Mouse (Mus musculus): ENCODE results near the gene Cldn24.

GRCm38 (mm10) chr8:47826911-47827310 lies 5.0 kb downstream of the Cldn24 start:
- TF ChIP-seq CTCF (IDR thresholded peaks at IDR 0.05; ENCODE audit: insufficient read depth, low read depth, low read length) (no peak), POLR2A (IDR thresholded peaks at IDR 0.05; ENCODE audit: insufficient read depth, low read depth, low read length) (no peak)

Measured in olfactory bulb, adult 2 months (tissue).